Mouse (Mus musculus): ENCODE data around the gene Rtn4. TPM values are rescaled to one million over a fixed set of nuclear protein-coding genes. Genes with fewer than 3 reads are reported as not detected.
"Not testable (repeated sequence)": the region's sequence is repeated elsewhere in the genome, so short reads cannot be mapped to it uniquely, and the experiment has no call there.

Rtn4 gene
- polyA plus RNA-seq (2014; fragmentation: Nextera tagmentation; extraction: Ambion mirVana), result 54.2 and 54.4 TPM in 2 replicates

DNA sequence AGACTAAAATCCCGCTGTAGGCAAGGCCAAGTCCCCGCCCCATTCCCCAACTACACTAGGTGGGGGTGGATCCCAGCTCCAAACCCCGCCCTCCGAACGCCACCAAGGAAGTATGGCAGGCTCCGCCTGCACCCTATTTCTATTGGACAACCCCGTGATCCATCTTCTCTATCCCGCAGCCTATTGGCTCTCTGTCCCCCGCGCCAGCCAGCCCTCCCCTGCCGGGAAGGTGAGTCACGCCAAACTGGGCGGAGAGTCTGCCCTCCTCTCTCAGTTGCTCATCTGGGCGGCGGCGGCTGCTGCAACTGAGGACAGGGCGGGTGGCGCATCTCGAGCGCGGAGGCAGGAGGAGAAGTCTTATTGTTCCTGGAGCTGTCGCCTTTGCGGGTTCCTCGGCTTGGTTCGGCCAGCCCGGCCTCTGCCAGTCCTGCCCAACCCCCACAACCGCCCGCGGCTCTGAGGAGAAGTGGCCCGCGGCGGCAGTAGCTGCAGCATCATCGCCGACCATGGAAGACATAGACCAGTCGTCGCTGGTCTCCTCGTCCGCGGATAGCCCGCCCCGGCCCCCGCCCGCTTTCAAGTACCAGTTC lies at the start of gene Rtn4:
Gene Rtn4 (plus strand): TSS at position 265 of the 590 bp plus-strand sequence.
- H3K4me2 ChIP-seq, result peak within 1 kb of the TSS; percentile 69

DNA sequence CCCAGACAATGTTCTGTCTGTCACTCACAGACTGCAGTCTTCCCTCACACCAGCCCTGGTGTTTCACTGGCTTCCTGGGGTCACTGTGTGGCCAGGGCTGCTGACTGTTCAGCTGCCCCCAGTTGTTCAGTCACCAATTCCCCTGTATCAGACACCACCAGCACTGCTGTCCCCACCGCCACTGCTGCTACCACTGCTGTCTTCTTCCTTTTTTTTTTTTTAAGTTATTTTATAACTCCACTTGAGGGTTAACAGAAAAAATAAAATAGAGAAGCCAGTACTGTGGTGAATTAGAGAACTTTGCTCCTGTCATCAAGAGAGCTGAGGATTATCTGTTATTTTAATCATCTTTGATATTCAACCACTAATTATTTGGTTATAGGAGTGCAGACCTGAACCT lies 48.3 kb upstream of the Rtn4 start:
- Histone ChIP-seq H3K4me1 (ENCODE audit: insufficient read depth) (0 out of 2 replicates have a peak, but pooled peaks cover 7% of the 10 kb centered on the region), H3K4me2 (no peak overlapping the region), H3K27me3 (ENCODE audit: insufficient read depth, low read length) (no peaks in the 10 kb centered on the region), H3K36me3 (ENCODE audit: insufficient read depth) (no peaks in the 10 kb centered on the region), H3K27ac (ENCODE audit: low read depth) (no peak overlapping the region), H3K9me3 (ENCODE audit: low read depth, low read length) (no peaks in the 10 kb centered on the region), H3K9ac (no peak overlapping the region), H3K4me3 (ENCODE audit: low read depth, low read length) (no peak overlapping the region)
- no peak for DNase-seq
- ATAC-seq (ENCODE audit: insufficient read depth), result no peak
- no peak for TF ChIP-seq CTCF (IDR thresholded peaks at IDR 0.05; ENCODE audit: low read depth)
- WGBS, result 90% methylated on average over 1 of the region's 1 CpGs

More for the DNA sequence above, at the start of gene Rtn4:
- Histone ChIP-seq H3K9ac (peak within 1 kb of the TSS; percentile 95), H3K4me1 (ENCODE audit: insufficient read depth) (no peaks in the 10 kb centered on the region), H3K4me3 (ENCODE audit: low read depth, low read length) (peak within 1 kb of the TSS; percentile 96), H3K36me3 (ENCODE audit: insufficient read depth) (0 out of 2 replicates have a peak, but pooled peaks cover 6% of the 10 kb centered on the region), H3K27me3 (ENCODE audit: insufficient read depth, low read length) (no peaks in the 10 kb centered on the region), H3K9me3 (ENCODE audit: low read depth, low read length) (no peaks in the 10 kb centered on the region), H3K27ac (ENCODE audit: low read depth) (peak within 1 kb of the TSS; percentile 99)
- TF ChIP-seq CTCF (IDR thresholded peaks at IDR 0.05; ENCODE audit: low read depth), result no peak
- DNase-seq (peak; percentile 99), ATAC-seq (ENCODE audit: insufficient read depth) (peak; percentile 97)
- WGBS, result under 1% methylated on average over 43 of the region's 43 CpGs

DNA sequence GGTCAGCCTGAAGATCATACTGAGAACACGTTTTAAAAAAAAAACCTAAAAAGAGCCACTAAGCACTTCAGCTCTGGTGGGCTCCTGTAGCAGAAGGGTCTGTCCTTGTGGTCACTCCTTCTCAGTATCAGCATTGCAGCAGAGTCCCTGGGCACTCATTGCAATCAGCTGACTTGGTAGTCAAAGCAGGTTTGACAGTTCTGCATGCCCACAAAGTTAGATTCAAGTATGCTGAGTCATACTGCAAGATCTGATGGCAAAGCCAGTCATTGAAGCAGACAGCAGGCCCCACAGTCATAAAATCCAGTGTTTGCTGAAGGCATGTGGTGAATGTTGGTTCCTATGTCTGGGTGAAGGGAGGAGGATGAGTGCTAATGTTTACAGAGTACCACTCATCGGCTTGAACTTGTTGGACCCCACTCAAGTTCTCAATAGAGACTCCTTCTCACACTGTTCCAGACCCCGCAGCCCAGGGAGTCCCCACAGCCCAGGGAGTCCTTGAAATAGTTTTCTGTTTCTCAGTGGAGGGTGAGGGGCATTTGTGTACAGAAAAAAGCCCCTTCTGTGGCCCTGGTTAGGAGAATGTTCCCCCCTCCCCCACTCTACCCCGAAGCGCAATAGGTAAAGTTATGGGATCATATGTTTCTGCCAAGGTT lies 47.2 kb upstream of the Rtn4 start:
- no peak overlapping the region for H3K4me3 ChIP-seq (ENCODE audit: low read depth, low read length)
- TF ChIP-seq CTCF (IDR thresholded peaks at IDR 0.05; ENCODE audit: low read depth), result no peak
- no peak overlapping the region for H3K4me2 ChIP-seq
- ATAC-seq (ENCODE audit: insufficient read depth), result peak; percentile 49; the same call in 1 of the 2 replicates
- H3K4me1 ChIP-seq (ENCODE audit: insufficient read depth), result 0 out of 2 replicates have a peak, but pooled peaks cover 7% of the 10 kb centered on the region
- DNase-seq, result peak; percentile 25
- no peak overlapping the region for H3K9ac ChIP-seq
- H3K36me3 ChIP-seq (ENCODE audit: insufficient read depth), result no peaks in the 10 kb centered on the region
- 52% methylated on average over 5 of the region's 5 CpGs for WGBS
- no peaks in the 10 kb centered on the region for H3K9me3 ChIP-seq (ENCODE audit: low read depth, low read length)
- H3K27me3 ChIP-seq (ENCODE audit: insufficient read depth, low read length), result no peaks in the 10 kb centered on the region
- no peak overlapping the region for H3K27ac ChIP-seq (ENCODE audit: low read depth)

DNA sequence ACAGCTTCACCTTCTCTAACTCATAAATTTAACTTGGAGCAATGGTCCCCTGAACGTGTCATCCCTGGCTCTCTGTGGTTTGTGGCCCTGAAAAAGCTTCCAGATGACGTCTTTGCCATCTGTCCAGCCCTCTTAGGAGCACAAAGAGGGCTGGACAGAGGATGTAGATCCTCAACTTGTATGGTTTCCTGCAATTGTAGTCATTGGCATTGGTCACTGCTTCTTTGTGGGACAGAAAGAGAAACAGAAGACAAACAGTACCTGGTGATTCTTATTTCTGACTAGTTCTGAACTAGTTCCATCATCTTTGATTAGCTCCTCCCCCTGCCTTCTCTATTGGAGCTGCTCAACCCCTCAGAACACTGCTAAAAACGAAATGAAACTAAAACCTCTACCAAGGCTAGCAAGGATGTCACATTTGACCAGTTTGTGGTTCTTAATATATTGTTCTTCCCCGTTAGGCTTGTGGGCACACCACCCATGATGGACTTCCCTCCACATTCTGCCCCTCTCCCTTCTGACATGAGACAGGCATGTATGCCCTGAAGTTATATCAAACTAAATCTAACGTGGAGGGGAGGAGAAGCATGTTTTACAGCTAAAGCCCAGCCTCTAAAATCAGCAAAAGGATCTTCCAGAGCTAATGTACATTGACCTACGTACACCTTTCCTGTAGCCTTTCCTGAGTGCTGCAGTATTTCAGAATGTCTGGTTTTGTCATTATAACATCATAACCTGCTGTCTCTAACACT lies 45.0 kb upstream of the Rtn4 start:
- Histone ChIP-seq H3K9me3 (ENCODE audit: low read depth, low read length) (no peaks in the 10 kb centered on the region), H3K36me3 (ENCODE audit: insufficient read depth) (no peaks in the 10 kb centered on the region), H3K27me3 (ENCODE audit: insufficient read depth, low read length) (no peaks in the 10 kb centered on the region), H3K9ac (no peak overlapping the region), H3K4me3 (ENCODE audit: low read depth, low read length) (no peak overlapping the region), H3K4me1 (ENCODE audit: insufficient read depth) (0 out of 2 replicates have a peak, but pooled peaks cover 7% of the 10 kb centered on the region), H3K4me2 (no peak overlapping the region), H3K27ac (ENCODE audit: low read depth) (no peak overlapping the region)
- 49% methylated on average over 6 of the region's 6 CpGs for WGBS
- no peak for TF ChIP-seq CTCF (IDR thresholded peaks at IDR 0.05; ENCODE audit: low read depth)
- no peak for DNase-seq
- ATAC-seq (ENCODE audit: insufficient read depth), result no peak

DNA sequence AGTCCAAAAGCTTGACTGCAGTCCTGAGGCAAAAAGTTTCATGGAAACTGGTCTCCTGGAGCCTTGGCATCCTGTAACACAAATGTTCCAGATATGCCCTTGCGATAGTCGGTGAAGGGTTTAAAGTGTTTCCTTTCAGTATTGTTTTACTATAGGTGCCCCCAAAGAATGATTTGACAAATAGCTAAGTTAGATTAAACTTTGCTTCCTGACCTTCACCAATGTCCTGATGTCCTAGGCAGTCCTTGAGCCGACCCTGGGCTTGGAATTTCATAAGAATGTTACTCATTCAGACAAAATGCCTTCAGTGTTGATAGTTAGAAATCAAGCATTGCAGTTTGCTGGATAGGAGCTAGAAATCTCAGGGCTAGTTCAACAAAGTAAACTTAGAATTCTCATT lies 37.4 kb upstream of the Rtn4 start:
- H3K27ac ChIP-seq (ENCODE audit: low read depth); H3K9ac ChIP-seq; H3K27me3 ChIP-seq (ENCODE audit: insufficient read depth, low read length); DNase-seq; H3K4me3 ChIP-seq (ENCODE audit: low read depth, low read length); H3K9me3 ChIP-seq (ENCODE audit: low read depth, low read length); H3K4me1 ChIP-seq (ENCODE audit: insufficient read depth); H3K4me2 ChIP-seq; ATAC-seq (ENCODE audit: insufficient read depth); H3K36me3 ChIP-seq (ENCODE audit: insufficient read depth): not testable (repeated sequence)
- WGBS, result 86% methylated on average over 3 of the region's 3 CpGs

DNA sequence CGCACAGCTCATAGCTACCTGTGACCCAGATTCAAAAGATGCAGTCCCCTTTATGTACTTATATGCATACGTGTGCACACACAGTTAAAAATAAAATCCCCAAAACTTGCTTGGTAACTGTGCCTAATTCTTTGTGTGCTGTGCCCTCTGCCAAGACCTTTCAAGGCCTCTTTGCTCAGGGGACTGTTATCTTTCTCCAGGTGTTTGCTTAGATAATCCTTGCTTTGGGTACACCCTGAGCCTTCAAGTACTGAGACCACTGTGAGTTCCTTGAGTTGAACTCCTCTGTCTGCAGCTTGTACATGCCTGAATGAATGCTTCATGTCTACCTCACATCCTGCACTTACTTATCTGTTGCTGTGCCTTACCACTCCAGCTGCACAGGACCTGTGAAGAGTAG lies 32.0 kb upstream of the Rtn4 start:
- no peaks in the 10 kb centered on the region for H3K4me1 ChIP-seq (ENCODE audit: insufficient read depth)
- WGBS, result 73% methylated on average over 2 of the region's 2 CpGs
- H3K27me3 ChIP-seq (ENCODE audit: insufficient read depth, low read length), result no peaks in the 10 kb centered on the region
- no peaks in the 10 kb centered on the region for H3K36me3 ChIP-seq (ENCODE audit: insufficient read depth)
- H3K27ac ChIP-seq (ENCODE audit: low read depth), result no peak overlapping the region
- no peak overlapping the region for H3K4me3 ChIP-seq (ENCODE audit: low read depth, low read length)
- no peak overlapping the region for H3K9ac ChIP-seq
- no peaks in the 10 kb centered on the region for H3K9me3 ChIP-seq (ENCODE audit: low read depth, low read length)
- DNase-seq (no peak), ATAC-seq (ENCODE audit: insufficient read depth) (no peak)
- no peak for TF ChIP-seq CTCF (IDR thresholded peaks at IDR 0.05; ENCODE audit: low read depth)
- H3K4me2 ChIP-seq, result no peak overlapping the region

DNA sequence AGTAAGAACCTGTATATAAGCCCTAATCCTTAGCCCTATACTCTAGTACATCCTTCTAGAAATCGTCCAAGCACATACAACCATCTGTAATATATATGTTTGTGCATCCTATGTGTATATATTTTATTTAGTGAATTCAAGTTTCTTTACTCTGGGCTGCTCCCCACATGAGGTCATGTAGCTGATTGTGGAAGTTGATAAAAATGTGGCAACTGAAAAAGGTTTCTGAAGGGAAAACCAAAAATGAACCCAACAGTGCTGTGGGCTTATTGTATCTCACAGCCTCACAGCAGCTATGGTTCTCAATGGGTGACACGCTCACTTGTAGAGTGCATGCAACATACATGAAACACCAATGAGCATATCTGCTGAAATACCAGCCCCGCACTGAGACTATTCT lies 25.1 kb upstream of the Rtn4 start:
- Histone ChIP-seq H3K27me3 (ENCODE audit: insufficient read depth, low read length) (no peaks in the 10 kb centered on the region), H3K27ac (ENCODE audit: low read depth) (no peak overlapping the region), H3K4me1 (ENCODE audit: insufficient read depth) (no peaks in the 10 kb centered on the region), H3K9ac (no peak overlapping the region), H3K36me3 (ENCODE audit: insufficient read depth) (no peaks in the 10 kb centered on the region), H3K4me2 (no peak overlapping the region), H3K9me3 (ENCODE audit: low read depth, low read length) (no peaks in the 10 kb centered on the region), H3K4me3 (ENCODE audit: low read depth, low read length) (no peak overlapping the region)
- WGBS, result 87% methylated on average over 3 of the region's 3 CpGs
- DNase-seq (no peak), ATAC-seq (ENCODE audit: insufficient read depth) (no peak)
- no peak for TF ChIP-seq CTCF (IDR thresholded peaks at IDR 0.05; ENCODE audit: low read depth)
